Mouse (Mus musculus) small intestine, adult 2 months (tissue): ENCODE measurements around the gene Cfap70. TPM values are rescaled to one million over a fixed set of nuclear protein-coding genes. Genes with fewer than 3 reads are reported as not detected.

ENCODE experiments used
- H3K27ac ChIP-seq: fragments of 200-500 bp; 2 replicates; pipeline ENCODE4 v1.5.1; 2012; ENCODE audit warnings: low read depth, low read length, control low read depth, inconsistent platforms; ENCODE audit not compliant: insufficient read depth
- H3K27me3 ChIP-seq: fragments of 200-500 bp; 2 replicates; pipeline ENCODE4 v1.6.1; 2012; ENCODE audit warnings: mild to moderate bottlenecking, moderate library complexity, low read length, inconsistent platforms; ENCODE audit not compliant: control insufficient read depth, insufficient read depth
- H3K36me3 ChIP-seq: fragments of 200-500 bp; 2 replicates; pipeline ENCODE4 v1.6.1; 2012; ENCODE audit warnings: mild to moderate bottlenecking, low read length, control low read depth, inconsistent platforms; ENCODE audit not compliant: control insufficient read depth, insufficient read depth
- H3K4me1 ChIP-seq: fragments of 200-500 bp; 2 replicates; pipeline ENCODE4 v1.6.1; 2012; ENCODE audit warnings: low read length, inconsistent platforms, mixed read lengths; ENCODE audit not compliant: control insufficient read depth, insufficient read depth, insufficient read length
- H3K4me3 ChIP-seq: fragments of 200-500 bp; 2 replicates; pipeline ENCODE4 v1.5.1; 2012; ENCODE audit warnings: low read depth, mild to moderate bottlenecking, control low read depth, inconsistent platforms, low read length, moderate library complexity
- CTCF ChIP-seq: fragments of 200-500 bp; IDR thresholded peaks from 2 replicates; pipeline ENCODE4 v1.5.1; 2012; ENCODE audit warnings: low read depth, mild to moderate bottlenecking, control low read depth, inconsistent platforms, low read length, moderate library complexity, mixed read lengths; ENCODE audit not compliant: insufficient replicate concordance, insufficient read length; ENCODE audit errors: extremely low read depth
- POLR2A ChIP-seq: fragments of 200-500 bp; IDR thresholded peaks from 2 replicates; pipeline ENCODE4 v1.6.1; 2012; ENCODE audit warnings: low read depth, mild to moderate bottlenecking, control low read depth, inconsistent platforms, low read length, moderate library complexity
- WGBS: fragments of 180-500 bp; shearing (Covaris S2); methylation state at CpG from one replicate; pipeline ENCODE4 v1.1.7; 2018; 5-methylcytosine and 5-hydroxymethylcytosine counted together
- polyA plus RNA-seq: library from polyadenylated mRNA; depleted of rRNA; stranded (reverse); fragments of >200 nt; gene quantifications from 2 replicates; pipeline ENCODE4 v1.2.3, GENCODE M21; 2012

Gene Cfap70
- polyA plus RNA-seq, 1 experiment = not detected

- Histone ChIP-seq H3K27ac (no peak overlapping the region), H3K4me1 (peaks cover 5% of the 10 kb centered on the region)
Measured at GRCm38 (mm10) chr14:20389446-20390079, 62.5 kb downstream of the Cfap70 start.

DNA sequence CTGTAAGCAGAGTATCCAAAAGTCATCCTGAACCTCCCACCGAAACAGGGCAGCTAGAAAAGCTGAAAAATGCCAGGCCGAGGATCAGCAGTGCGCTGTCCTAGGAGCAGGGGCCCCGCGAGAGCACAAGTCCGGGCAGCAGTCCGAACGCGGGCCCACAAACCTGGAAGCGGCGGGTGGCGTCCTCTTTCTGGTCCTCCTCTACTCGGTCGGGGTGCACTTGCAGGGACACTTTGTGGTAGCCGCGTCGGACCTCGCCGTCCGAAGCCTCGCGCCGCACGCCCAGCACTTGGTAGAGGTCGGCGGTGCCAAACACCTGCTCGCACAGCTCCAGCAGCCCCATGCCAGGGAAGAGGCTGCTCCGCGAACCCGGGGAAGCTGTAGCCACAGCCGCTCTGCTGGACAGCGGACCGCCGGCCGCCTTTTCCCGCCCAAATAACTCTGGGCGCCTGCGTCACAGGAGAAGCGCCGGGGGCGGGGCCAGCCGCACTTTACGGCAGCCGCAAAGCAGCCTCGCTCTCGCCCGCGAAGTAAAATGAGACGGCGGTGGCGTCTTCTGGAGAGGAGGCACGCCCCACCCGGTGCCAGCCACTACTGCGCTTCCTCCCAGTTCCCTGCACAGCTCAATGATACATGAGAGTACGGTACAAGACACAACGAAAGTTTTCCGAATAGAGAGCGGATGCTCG, 63.4 kb downstream of the Cfap70 start, which contains the start of gene Dnajc9:
TSS of gene Dnajc9 (minus strand) at position 470 of the 689 bp plus-strand sequence.
- Histone ChIP-seq H3K36me3 (peaks cover 18% of the 10 kb centered on the region), H3K4me3 (peak within 1 kb of the TSS; percentile 94), H3K27ac (peak within 1 kb of the TSS; percentile 47), H3K27me3 (no peaks in the 10 kb centered on the region), H3K4me1 (peaks cover 5% of the 10 kb centered on the region)
- under 1% methylated on average over 59 of the region's 59 CpGs for WGBS
- TF ChIP-seq POLR2A (peak; percentile 52), CTCF (no peak)

More at GRCm38 (mm10) chr14:20389446-20390079, 62.5 kb downstream of the Cfap70 start:
- Histone ChIP-seq H3K4me3 (no peak overlapping the region), H3K36me3 (peaks cover 15% of the 10 kb centered on the region), H3K27me3 (no peaks in the 10 kb centered on the region)
- WGBS = 77% methylated on average over 8 of the region's 8 CpGs
- TF ChIP-seq CTCF (no peak), POLR2A (no peak)

GRCm38 (mm10) chr14:20379753-20380430, 72.1 kb downstream of the Cfap70 start:
- TF ChIP-seq POLR2A = no peak
- no peak for TF ChIP-seq CTCF
- peak overlapping the region; percentile 33; the same call in 1 of the 2 replicates for H3K27ac ChIP-seq
- H3K4me1 ChIP-seq = no peaks in the 10 kb centered on the region; the same call in 1 of the 2 replicates
- peaks cover 16% of the 10 kb centered on the region for H3K36me3 ChIP-seq
- no peaks in the 10 kb centered on the region for H3K27me3 ChIP-seq
- no peak overlapping the region for H3K4me3 ChIP-seq
- WGBS = 82% methylated on average over 9 of the region's 9 CpGs

- Histone ChIP-seq H3K27ac (peak overlapping the region; percentile 33), H3K4me3 (no peak overlapping the region), H3K4me1 (no peaks in the 10 kb centered on the region; the same call in 1 of the 2 replicates), H3K27me3 (no peaks in the 10 kb centered on the region), H3K36me3 (peaks cover 19% of the 10 kb centered on the region)
- no peak for TF ChIP-seq POLR2A
- no peak for TF ChIP-seq CTCF
- WGBS = 53% methylated on average over 5 of the region's 5 CpGs
Measured at GRCm38 (mm10) chr14:20379087-20379640, 72.9 kb downstream of the Cfap70 start.

DNA sequence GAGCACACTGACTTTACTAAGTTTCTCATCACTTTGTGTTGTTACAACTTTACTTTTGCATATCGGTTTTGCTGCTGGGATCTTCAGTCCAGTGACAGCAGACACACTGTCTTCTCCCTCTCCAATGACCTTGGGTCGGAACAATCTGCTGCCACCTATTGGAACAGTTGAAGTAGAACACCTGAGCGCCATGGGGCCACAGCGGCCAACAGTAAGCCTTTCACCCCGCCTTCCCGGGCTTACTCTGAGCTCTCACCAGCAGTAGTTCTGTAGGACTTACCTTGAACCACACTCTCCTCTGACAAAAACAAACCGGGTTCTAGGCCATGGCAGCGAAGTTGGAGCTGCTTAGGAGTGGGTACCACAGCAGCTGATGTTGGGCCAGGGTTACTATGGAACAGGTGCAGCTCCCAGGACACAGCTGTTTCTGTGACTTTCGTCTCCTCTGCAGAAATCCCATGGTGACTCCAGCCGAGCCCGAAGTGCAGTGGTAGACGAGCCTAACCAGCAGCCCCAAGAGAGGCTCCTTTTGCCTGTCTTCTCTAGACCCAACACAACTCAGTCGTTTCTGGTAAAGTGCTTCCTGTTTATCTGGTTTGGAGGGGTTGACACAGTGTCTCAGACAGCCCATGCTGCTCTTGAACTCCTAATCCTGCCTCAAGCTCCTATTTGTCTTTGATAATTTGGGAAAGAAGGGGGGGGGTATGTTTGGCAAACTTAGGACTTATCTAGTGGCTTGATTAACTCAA, 73.5 kb downstream of the Cfap70 start:
- Histone ChIP-seq H3K4me3 (peak overlapping the region; percentile 46), H3K27ac (peak overlapping the region; percentile 56), H3K36me3 (peaks cover 18% of the 10 kb centered on the region), H3K4me1 (no peaks in the 10 kb centered on the region; the same call in 1 of the 2 replicates), H3K27me3 (no peaks in the 10 kb centered on the region)
- 19% methylated on average over 13 of the region's 13 CpGs for WGBS
- TF ChIP-seq CTCF (peak; percentile 75; the same call in 1 of the 2 replicates), POLR2A (no peak)

GRCm38 (mm10) chr14:20377112-20377521, 74.9 kb downstream of the Cfap70 start:
- no peaks in the 10 kb centered on the region for H3K27me3 ChIP-seq
- H3K4me1 ChIP-seq = no peaks in the 10 kb centered on the region; the same call in 1 of the 2 replicates
- H3K4me3 ChIP-seq = no peak overlapping the region
- peaks cover 18% of the 10 kb centered on the region for H3K36me3 ChIP-seq
- WGBS = 53% methylated on average over 4 of the region's 4 CpGs
- no peak for TF ChIP-seq CTCF
- TF ChIP-seq POLR2A = no peak
- no peak overlapping the region for H3K27ac ChIP-seq
